Mouse (Mus musculus): Measurements from ENCODE around the gene Zfp212.
A peak's percentile ranks its signal among the peaks of the same experiment; 100 is the strongest.
"Not testable (repeated sequence)": the region's sequence is repeated elsewhere in the genome, so short reads cannot be mapped to it uniquely, and the experiment has no call there.

The Zfp212 gene

DNA sequence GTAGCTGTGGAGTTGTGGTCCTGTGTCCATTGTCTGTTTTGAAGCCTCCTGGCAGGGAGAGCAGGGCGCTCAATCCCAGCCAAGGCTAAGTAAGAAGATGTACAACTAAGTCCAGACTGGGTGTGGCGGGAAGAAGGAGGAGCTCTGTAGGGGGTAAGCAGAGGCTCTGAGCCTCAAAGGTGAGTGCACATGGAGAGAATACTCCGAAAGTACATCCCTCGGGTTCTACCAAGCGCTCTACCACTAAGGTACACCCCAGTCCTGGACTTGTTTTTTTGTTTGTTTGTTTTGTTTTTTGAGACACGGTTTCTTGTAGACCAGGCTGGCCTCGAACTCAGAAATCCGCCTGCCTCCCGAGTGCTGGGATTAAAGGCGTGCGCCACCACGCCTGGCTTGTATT, 22.2 kb downstream of the Zfp212 start:
- DNase-seq (ENCODE audit: low spot score in 2 of 2) = no peak

DNA sequence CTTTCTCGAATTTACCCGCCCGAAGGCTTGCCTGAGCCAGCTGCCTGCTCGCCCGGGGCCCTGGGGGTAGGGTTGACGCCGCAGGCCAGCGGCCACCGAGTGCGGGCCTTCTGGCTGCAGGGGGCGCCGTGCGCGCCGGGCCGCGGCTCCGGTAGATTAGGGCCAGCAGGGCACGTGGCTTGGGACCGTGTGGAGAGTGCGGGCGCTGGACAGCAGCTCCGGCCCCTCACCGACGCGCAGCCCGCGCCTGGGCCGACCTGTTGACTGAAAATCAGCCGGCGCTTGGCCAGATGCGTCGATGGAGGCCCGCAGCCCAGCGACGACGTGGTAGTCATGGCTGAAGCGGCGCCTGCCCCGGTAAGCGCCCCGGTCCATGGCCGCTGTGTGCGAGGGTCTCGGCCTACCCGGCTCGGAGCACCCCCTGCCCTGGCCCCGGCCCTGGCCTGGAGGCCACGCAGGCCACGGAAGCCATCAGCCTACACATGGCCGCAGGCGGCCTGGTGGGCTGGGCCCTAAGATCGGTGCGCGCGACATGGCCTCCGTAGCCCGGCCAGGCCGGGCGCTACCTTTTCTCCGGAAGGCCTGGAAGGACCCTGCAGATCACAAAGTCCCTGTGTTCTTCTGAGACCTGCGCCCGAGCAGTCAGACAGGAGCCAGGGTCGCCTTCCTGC, 22.9 kb downstream of the Zfp212 start:
- peak; percentile 42 to 55 for DNase-seq (ENCODE audit: low spot score in 2 of 2)

DNA sequence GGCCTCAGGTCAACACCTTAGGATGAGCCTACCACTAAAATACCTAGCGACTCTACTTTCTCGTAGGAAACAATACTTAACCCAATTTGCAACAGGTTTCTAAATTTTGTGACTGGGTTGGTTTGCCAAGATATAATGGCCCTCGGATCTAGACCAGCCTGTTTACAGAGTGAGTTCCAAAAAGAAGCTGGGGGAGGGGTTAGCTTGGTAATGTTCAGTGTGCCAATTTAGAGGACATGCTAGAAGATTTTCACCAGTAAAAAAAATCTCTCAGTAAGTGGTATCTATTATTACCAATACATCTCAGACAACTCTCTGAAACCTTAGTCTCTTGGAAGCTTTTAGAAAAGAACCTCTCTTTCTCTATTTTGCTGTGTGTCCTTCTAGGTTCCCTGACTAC, 23.4 kb downstream of the Zfp212 start:
- no peak for DNase-seq (ENCODE audit: low spot score in 2 of 2)

DNA sequence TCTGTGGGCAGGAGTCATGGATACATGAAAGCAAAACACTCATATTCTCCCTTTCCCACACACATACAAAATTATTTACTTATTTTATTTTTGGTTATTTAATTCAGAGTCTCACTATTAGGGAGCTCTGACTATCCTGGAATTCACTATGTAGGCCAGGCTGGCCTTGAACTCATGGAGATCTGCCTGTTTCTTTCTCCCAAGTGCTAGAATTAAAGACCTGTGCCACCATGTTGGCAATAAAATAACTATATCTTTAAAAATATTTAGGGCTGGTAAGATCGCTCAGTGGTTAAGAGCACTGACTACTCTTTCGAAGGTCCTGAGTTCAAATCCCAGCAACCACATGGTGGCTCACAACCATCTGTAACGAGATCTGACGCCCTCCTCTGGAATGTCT, 27.1 kb downstream of the Zfp212 start:
- DNase-seq (ENCODE audit: low spot score in 2 of 2) = no peak

DNA sequence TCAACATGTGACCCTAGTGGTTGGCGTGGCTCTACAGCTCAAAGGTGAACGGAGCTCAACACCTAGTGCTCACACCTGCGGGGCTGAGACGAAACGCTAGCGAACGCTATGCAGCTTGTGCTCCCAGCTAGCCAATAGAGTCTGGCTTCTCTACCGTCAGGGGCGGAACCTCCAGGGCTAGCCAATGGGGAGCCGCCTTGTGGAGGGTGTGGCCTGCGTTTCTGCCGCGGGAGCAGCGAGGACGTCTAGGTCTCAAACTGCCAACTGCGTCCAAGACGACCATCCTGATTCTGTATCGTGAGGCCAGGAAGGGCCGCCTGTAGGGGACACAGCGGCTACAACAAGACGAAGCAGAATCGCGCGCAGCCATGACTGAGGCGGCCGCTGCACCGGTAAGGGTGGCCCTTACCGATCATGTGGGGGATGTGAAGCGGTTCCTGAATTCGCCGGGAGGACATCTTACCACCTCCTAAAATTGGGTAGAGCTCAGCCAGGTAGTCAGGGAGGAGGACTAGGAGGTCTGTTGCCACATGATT, 33.0 kb downstream of the Zfp212 start, which contains the start of gene Zfp956:
TSS of gene Zfp956 (plus strand) at position 200 of the 536 bp plus-strand sequence.
- peak; percentile 92 to 94 for DNase-seq (ENCODE audit: low spot score in 2 of 2)

DNA sequence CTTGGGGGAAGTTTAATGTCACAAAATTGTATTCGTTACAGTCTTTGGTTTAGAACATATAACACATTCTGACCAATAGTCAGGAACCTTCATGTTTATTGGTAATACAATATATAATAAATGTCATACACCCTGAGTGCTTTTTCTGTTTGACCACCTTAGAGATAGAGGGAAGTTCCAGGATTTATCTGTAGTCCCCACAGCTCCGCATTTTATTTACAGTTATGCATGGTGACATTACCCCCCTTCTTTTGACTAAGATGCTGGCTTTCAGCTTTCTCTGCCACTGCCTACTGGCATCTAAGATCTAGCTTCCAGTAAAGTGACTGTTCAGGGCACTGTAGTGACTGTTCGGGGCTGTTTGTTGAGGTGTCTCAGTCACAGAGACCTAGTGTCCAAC, 34.1 kb downstream of the Zfp212 start:
- DNase-seq (ENCODE audit: low spot score in 2 of 2) = no peak

DNA sequence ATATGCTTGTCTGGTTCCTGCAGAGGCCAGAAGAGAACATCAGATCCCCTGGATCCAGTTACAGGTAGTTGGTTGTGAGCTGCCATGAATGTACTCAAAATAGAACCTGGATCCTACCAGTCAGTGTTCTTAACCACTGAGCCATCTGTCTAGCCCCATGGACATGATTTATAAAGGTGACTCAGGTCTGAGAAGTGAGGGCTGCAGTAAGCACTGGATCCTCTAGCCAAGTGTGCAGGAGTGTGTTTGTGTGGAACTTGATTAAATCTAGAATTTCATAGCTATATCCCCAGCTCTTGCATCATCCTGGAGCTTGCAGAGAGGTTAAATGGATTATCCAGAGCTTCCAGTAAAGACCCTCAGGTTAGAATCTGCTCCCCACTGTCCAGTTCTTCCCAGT, 37.5 kb downstream of the Zfp212 start:
- no peak for DNase-seq (ENCODE audit: low spot score in 2 of 2)

DNA sequence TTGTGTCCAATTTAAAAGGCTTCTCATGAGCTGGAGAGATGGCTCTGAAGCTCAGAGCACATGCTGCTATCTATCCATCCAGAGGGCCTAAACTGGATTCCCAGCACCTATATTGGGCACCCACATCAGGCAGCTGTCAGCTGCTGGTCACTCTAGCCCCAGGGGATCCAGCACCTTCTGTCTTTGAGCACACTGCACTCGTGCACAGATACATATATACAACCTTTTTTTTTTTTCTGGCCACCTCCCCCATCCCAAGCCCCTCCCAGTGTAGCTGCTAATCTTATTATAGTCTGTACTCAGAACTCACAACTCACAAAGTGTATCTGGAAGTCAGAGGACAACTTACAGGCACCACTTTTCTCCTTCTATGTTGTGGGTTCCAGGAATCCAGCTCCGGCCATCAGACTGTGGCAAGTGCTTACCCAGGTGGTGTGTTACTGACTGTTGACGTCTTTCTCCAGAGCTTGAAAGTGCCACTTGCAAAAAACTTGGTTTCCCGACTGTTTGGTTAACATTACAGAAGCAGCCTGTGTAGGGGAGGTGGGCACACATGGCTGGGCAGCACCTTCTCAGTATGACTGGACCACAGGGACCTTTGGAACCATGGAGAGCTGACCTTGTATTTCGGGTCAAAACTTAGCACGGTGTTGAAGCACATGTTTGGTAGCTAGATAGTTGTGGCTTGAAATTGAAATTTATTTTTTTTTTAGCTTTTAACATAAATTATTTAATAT, 40.6 kb downstream of the Zfp212 start:
- DNase-seq (ENCODE audit: low spot score in 2 of 2) = no peak

DNA sequence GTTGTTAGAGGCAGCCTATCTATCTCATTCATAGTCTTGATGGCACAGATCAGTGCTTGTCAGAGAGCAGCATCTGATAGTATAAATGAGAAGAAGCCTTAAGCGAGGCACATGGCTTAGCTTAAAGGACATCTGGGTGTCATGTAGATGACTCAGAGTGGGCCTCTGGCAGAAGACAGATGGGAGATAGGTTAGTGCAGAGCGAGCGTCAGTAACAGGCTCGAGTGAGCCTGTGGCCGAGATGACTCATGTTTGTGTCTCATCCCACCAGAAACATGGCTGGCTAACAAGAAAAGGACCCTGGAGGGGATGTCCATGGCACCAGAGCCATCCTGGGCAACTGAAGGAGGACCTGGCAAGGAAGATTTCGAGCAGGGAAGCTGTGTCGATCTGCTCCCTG, 42.8 kb downstream of the Zfp212 start:
- no peak for DNase-seq (ENCODE audit: low spot score in 2 of 2)

DNA sequence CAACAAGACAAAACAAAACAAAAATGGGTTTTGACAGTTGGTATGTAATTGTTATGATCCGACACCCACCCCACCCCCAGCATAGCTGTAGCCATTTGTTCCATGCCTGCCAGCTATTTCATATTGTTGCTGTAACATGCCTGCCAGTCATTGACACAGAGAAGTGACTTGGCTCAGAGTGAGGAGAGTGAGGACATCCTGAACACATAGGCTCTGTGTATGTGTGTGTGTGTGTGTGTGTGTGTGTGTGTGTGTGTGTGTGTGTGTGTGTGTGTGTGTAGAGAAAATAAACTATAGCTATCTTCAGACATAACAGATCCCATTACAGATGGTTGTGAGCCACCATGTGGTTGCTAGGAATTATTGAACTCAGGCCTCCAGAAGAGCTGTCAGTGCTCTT, 47.9 kb downstream of the Zfp212 start:
- not testable (repeated sequence) for DNase-seq (ENCODE audit: low spot score in 2 of 2)

DNA sequence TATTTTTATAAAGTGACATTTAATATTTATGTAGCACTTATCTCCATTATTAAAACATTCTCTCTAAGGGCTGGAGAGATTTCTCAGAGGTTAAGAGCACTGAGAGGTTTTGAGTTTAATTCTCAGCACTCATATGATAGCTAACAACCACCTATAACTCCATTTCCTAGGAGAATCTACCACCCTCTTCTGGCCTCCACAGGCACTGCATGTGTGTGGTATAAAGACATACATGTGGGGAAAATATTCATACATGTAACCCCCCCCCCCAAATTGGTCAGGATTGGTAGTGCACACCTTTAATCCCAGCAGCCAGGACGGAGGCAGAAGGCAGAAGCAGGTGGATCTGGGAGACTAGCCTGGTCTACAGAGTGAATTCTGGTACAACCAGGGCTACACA, 54.3 kb downstream of the Zfp212 start:
- DNase-seq (ENCODE audit: low spot score in 2 of 2) = no peak

DNA sequence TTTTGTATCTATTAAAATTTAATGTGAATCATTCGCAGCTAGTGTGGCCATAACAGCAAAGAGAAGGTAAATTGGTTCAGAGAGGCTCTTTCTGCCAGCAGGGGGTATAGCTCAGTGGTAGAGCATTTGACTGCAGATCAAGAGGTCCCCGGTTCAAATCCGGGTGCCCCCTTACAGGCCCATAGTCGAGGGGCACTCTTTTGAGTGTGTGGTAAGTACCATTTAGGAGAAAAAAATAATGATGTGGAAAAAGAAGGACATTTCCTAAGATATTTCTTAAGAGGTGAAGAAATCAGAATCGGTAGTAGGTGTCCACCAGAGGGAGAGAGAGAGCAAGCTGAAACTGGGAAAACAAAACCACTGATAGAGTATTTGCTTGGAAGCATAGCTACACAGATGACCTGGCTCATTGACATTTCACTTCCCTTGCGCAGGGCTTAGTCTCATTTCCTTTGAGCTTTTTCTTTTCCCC, 58.7 kb downstream of the Zfp212 start:
- peak; percentile 50 to 64 for DNase-seq (ENCODE audit: low spot score in 2 of 2)

Measured in urinary bladder, adult 18-20 months (tissue).